Mouse (Mus musculus): ENCODE measurements around the gene Lemd1.
A peak's percentile ranks its signal among the peaks of the same experiment; 100 is the strongest.

Lemd1 gene

DNA sequence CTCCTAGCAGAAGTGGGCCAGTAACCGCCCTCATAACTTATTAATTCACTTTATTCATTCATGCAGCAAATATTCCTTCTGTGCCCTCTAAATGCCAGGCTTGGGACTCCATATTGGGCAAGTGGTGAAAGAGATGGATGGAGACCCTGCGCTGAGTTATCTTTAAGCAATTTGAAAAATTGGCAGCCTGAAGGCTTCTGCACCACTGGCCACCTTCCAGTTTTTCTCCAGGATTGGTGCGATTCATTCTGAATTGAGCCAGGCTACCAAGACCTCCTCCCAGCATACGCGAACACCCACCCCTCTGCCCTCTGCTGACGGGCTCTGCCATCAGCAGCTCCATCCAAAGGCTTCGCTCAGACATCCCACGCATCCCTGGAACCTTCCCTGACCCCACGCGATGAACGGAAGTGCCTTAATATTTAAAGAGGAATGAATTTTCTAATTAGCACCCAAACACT lies 96.8 kb downstream of the Lemd1 start:
- no peak for DNase-seq (ENCODE audit: low spot score in 2 of 2)

DNA sequence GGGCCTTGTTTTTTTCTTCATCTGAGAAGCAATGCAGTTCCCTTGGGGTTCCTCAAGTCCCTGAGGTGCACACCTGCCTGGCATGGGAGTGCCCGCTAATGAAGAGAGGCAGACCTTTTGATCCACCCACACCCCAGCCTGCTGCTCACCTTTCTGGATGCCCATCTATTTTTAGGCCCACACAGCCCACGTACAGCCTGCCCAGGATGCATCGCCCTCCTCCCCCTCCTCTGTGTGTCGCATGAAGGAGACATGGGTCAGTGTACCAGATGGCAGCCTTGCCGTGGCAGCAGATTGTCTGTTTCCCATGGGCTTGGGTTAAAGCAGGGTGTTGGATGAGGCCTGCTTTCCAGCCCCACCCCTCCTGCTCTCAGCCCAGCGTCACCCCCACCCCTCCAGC lies 98.7 kb downstream of the Lemd1 start:
- DNase-seq (ENCODE audit: low spot score in 2 of 2): no peak

GRCm38 (mm10) chr1:132290921-132291675 lies 99.9 kb downstream of the Lemd1 start:
- no peak for DNase-seq (ENCODE audit: low spot score in 2 of 2)

DNA sequence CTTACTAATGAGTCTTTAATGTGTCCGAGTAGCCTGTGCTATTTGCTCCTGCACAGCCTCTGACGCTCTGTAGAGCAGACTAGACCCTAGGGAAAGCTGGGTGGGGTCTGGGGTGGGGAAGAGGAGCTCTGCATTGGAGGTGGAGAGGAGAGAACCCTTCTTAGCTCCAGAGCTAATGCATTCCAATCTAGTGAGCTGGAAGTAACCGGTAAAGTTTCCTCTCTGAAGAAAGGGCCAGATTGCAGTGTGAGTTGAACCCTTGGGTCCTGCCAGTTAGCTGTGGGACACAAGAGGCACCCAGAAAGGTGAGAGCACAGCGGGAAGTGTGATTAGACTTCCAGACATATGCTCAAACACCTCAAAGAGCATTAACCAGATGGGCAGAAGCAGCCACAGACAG lies 100.5 kb downstream of the Lemd1 start:
- no peak for DNase-seq (ENCODE audit: low spot score in 2 of 2)

DNA sequence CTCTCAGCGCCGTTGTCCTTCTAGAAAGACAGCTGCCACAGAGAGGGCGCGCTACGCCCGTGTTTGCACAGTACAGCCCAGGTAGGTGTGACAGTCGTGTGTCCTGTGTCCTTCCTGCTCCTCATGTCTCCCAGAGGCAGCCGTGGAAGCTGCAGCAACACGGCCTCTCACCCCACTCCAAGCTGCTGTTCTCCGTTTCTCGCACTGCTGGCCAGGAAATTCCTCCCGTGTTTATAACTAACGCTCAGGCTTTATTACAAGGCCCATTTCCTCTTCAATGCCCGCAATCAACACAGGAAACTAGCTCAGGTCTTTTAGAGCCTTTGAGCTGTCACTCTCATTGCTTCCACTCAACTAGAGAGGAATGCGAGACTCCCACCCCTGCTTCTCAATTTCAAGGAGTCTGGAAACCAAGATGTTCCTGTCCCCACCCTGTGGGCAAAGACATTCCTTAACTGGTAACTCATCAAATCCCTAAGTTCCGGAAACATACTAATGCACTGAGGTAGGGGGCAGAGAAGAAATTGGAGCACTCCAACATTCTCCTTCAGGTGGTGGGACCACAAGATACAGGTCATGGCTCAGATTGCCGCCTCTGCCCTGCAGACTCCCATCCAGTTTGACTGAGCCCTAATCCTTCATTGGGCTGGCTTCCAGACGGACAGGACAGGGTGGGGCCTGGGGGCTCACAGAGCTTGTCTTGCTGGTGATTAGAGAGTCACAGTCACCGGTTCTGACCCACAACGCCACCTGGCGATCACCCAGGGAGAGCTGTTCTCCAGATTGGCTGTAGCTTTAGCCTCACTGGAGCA lies 101.3 kb downstream of the Lemd1 start:
- DNase-seq (ENCODE audit: low spot score in 2 of 2): no peak

DNA sequence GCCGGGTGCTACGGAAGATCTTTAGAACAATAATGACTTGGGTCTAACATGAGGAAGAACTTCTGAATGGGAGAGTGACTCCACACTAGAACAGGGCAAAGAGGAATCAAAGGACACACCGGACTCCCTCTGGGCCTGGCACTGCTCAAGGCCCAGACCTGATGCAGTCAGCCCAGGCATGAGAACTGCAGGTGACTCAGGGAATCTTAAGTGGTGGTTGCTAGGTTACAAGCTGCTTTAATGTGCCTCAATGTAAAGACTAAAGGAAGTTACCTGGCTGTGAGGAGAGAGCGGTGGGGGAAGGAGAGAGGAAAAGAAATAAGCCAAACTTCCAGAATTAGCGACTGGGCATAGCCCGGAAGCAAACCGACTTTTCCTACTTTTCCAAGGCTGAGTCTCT lies 104.3 kb downstream of the Lemd1 start:
- DNase-seq (ENCODE audit: low spot score in 2 of 2): no peak

GRCm38 (mm10) chr1:132296051-132296450 lies 104.8 kb downstream of the Lemd1 start:
- no peak for DNase-seq (ENCODE audit: low spot score in 2 of 2)

DNA sequence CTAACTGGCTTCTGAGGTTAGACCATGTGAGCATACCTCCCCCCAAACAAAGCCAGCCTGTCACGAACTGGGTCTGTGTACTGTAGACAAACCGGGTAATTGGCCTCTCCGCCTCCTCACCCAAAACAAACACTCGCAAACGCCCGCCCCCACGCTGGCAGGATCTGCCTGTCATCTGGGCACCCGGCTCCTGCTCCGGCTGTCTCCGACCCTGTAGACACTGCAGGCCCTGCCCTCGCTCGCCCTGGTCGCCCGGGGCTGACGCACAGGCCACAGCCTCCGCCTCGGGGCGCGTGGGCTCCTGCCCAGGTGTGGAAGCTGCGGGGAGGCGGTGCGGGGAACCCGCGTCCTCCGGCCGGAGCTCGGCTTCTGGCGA lies 107.2 kb downstream of the Lemd1 start, which contains the start of gene Klhdc8a:
Gene Klhdc8a (plus strand): TSS at position 202 of the 376 bp plus-strand sequence.
- peak; percentile 32 to 38 for DNase-seq (ENCODE audit: low spot score in 2 of 2)

- no peak for DNase-seq (ENCODE audit: low spot score in 2 of 2)
These were observed 107.7 kb downstream of the Lemd1 start for GRCm38 (mm10) chr1:132298801-132299464.

DNA sequence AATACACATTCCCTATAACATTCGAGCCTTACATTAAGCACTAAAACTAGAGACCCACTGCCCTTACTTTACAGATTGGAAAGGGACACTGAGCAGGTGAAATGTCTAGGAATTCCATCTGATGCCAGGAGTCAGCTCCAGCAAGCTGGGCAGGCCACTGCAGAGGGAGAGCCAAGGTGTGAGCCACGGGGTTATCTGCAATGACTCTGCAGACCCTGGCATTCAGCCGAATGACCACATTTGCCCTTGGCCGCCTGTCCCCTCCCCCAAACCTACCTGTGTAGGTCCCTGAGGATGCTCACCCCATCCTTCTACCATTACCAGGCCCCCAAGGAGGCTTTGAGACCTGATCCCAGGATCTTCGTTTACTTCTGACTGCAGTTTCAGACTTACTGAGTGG lies 108.5 kb downstream of the Lemd1 start:
- no peak for DNase-seq (ENCODE audit: low spot score in 2 of 2)

- DNase-seq (ENCODE audit: low spot score in 2 of 2): no peak
These were observed 110.0 kb downstream of the Lemd1 start for GRCm38 (mm10) chr1:132301242-132301641.

- DNase-seq (ENCODE audit: low spot score in 2 of 2): no peak
These were observed 111.2 kb downstream of the Lemd1 start for GRCm38 (mm10) chr1:132302341-132302866.

GRCm38 (mm10) chr1:132304618-132305214 lies 113.5 kb downstream of the Lemd1 start:
- no peak for DNase-seq (ENCODE audit: low spot score in 2 of 2)

- peak in 1 of 2 experiments; percentile 33 for DNase-seq (ENCODE audit: low spot score in 2 of 2)
These were observed 114.9 kb downstream of the Lemd1 start for GRCm38 (mm10) chr1:132306160-132306559.

- DNase-seq (ENCODE audit: low spot score in 2 of 2): no peak
These were observed 115.6 kb downstream of the Lemd1 start for GRCm38 (mm10) chr1:132306808-132307207.

DNA sequence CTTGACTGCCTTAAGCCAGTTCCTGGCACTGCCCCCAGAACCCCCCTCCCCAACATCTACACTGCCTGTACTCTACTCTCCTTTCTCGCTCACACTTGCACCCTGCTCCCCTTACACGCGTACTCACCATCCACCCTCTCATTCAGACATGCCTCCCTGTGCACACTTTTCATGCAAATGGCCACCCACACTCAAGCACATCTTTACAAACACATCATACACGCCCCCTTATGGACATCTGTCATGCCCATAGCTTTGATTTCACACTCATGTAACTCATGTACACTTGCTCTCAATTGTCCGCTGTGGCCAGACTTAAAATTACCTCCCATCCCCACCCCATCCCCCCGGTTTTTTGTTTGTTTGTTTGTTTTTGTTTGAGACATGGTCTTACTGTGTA lies 116.7 kb downstream of the Lemd1 start:
- no peak for DNase-seq (ENCODE audit: low spot score in 2 of 2)

GRCm38 (mm10) chr1:132308674-132309073 lies 117.4 kb downstream of the Lemd1 start:
- DNase-seq (ENCODE audit: low spot score in 2 of 2): no peak

Measured in frontal cortex, postnatal 25 days (tissue).